Mouse (Mus musculus) liver, embryonic 13.5 days (tissue): ENCODE data around the gene Prf1. TPM values are rescaled to one million over a fixed set of nuclear protein-coding genes. Genes with fewer than 3 reads are reported as not detected.

ENCODE experiments used
- ATAC-seq: fragments of 200-750 bp; cut with Nextera tagmentation; 2 replicates; pipeline ENCODE4 v1.8.0; 2017; ENCODE audit warnings: low read depth, mild to moderate bottlenecking, moderate number of reproducible peaks, moderate library complexity
- DNase-seq: peaks from one replicate; pipeline ENCODE4 v3.0.0; 2022
- H3K27ac ChIP-seq: fragments of 300-500 bp; sonication (generic); 2 replicates; pipeline ENCODE4 v1.5.1; 2015; ENCODE audit warnings: moderate library complexity, mild to moderate bottlenecking, inconsistent platforms
- H3K27me3 ChIP-seq: fragments of 300-500 bp; sonication (generic); 2 replicates; pipeline ENCODE4 v1.6.1; 2015; ENCODE audit warnings: mild to moderate bottlenecking, inconsistent platforms
- H3K36me3 ChIP-seq: fragments of 300-500 bp; sonication (generic); 2 replicates; pipeline ENCODE4 v1.6.1; 2015; ENCODE audit warnings: mild to moderate bottlenecking, inconsistent platforms
- H3K4me1 ChIP-seq: fragments of 300-500 bp; sonication (generic); replicated peaks from 2 replicates; pipeline ENCODE4 v1.6.1; 2015; ENCODE audit warnings: inconsistent platforms
- H3K4me2 ChIP-seq: fragments of 300-500 bp; sonication (generic); 2 replicates; pipeline ENCODE4 v1.6.1; 2015; ENCODE audit warnings: inconsistent platforms, mild to moderate bottlenecking, moderate library complexity
- H3K4me3 ChIP-seq: fragments of 300-500 bp; sonication (generic); replicated peaks from 2 replicates; pipeline ENCODE4 v1.5.1; 2015; ENCODE audit warnings: mild to moderate bottlenecking, inconsistent platforms
- H3K9ac ChIP-seq: fragments of 300-500 bp; sonication (generic); 2 replicates; pipeline ENCODE4 v1.6.1; 2015; ENCODE audit warnings: mild to moderate bottlenecking, inconsistent platforms
- H3K9me3 ChIP-seq: fragments of 300-500 bp; sonication (generic); replicated peaks from 2 replicates; pipeline ENCODE4 v1.6.1; 2016; ENCODE audit warnings: inconsistent platforms
- WGBS: fragments of 180-500 bp; shearing (Covaris S2); methylation state at CpG from one replicate; pipeline ENCODE4 v1.1.7; 2015; ENCODE audit not compliant: insufficient replicate concordance; 5-methylcytosine and 5-hydroxymethylcytosine counted together
- polyA plus RNA-seq: library from polyadenylated mRNA; unstranded; fragments of >200 nt; fragmentation: Nextera tagmentation; extraction: Ambion mirVana; gene quantifications from 2 replicates; pipeline ENCODE4 v1.2.1, GENCODE M21; 2015

The Prf1 gene
- polyA plus RNA-seq, 1 experiment from 2014 or later: not detected

- peak overlapping the region; percentile 59 for H3K9ac ChIP-seq
- WGBS: 54% methylated on average over 5 of the region's 5 CpGs
Observed at GRCm38 (mm10) chr10:61272631-61273030, 25.0 kb upstream of the Prf1 start.

GRCm38 (mm10) chr10:61273081-61273843 is 24.4 kb upstream of the Prf1 start, which contains the start of gene Adamts14:
Gene Adamts14 (minus strand): TSS chr10:61273438.
- H3K4me3 ChIP-seq: peak within 1 kb of the TSS; percentile 51
- H3K4me1 ChIP-seq: peaks cover 5% of the 10 kb centered on the region
- no peaks in the 10 kb centered on the region for H3K9me3 ChIP-seq
- ATAC-seq (peak; percentile 49), DNase-seq (no peak)
- peak within 1 kb of the TSS; percentile 65 for H3K4me2 ChIP-seq
- peaks cover 43% of the 10 kb centered on the region for H3K27me3 ChIP-seq
- no peak within 1 kb of the TSS for H3K27ac ChIP-seq
- peak within 1 kb of the TSS; percentile 59 for H3K9ac ChIP-seq
- no peaks in the 10 kb centered on the region for H3K36me3 ChIP-seq
- under 1% methylated on average over 48 of the region's 75 CpGs for WGBS

More at GRCm38 (mm10) chr10:61272631-61273030, 25.0 kb upstream of the Prf1 start:
- Histone ChIP-seq H3K4me1 (peaks cover 3% of the 10 kb centered on the region), H3K4me2 (peak overlapping the region; percentile 65), H3K27ac (no peak overlapping the region), H3K36me3 (no peaks in the 10 kb centered on the region), H3K4me3 (peak overlapping the region; percentile 51), H3K27me3 (peaks cover 43% of the 10 kb centered on the region), H3K9me3 (no peaks in the 10 kb centered on the region)
- DNase-seq (no peak), ATAC-seq (no peak)

- Histone ChIP-seq H3K9ac (no peak overlapping the region), H3K4me1 (peaks cover 10% of the 10 kb centered on the region), H3K36me3 (no peaks in the 10 kb centered on the region), H3K27me3 (peaks cover 43% of the 10 kb centered on the region), H3K4me3 (peak overlapping the region; percentile 51; the same call in 1 of the 2 replicates), H3K4me2 (peak overlapping the region; percentile 65), H3K27ac (no peak overlapping the region), H3K9me3 (no peaks in the 10 kb centered on the region)
- no peak for ATAC-seq
- 36% methylated on average over 7 of the region's 7 CpGs for WGBS
- no peak for DNase-seq
Observed at GRCm38 (mm10) chr10:61273844-61274215, 23.8 kb upstream of the Prf1 start.

- no peak overlapping the region for H3K27ac ChIP-seq
- WGBS: 45% methylated on average over 2 of the region's 2 CpGs
- H3K4me2 ChIP-seq: no peak overlapping the region
- H3K4me1 ChIP-seq: peaks cover 10% of the 10 kb centered on the region
- ATAC-seq (no peak), DNase-seq (no peak)
- no peaks in the 10 kb centered on the region for H3K9me3 ChIP-seq
- H3K4me3 ChIP-seq: no peak overlapping the region
- H3K36me3 ChIP-seq: no peaks in the 10 kb centered on the region
- H3K9ac ChIP-seq: no peak overlapping the region
- peaks cover 43% of the 10 kb centered on the region for H3K27me3 ChIP-seq
Observed at GRCm38 (mm10) chr10:61274532-61274931, 23.1 kb upstream of the Prf1 start.

GRCm38 (mm10) chr10:61275669-61276110 is 21.9 kb upstream of the Prf1 start:
- peaks cover 41% of the 10 kb centered on the region for H3K27me3 ChIP-seq
- no peaks in the 10 kb centered on the region for H3K9me3 ChIP-seq
- no peak overlapping the region for H3K4me3 ChIP-seq
- H3K9ac ChIP-seq: no peak overlapping the region
- no peak overlapping the region for H3K27ac ChIP-seq
- peaks cover 10% of the 10 kb centered on the region for H3K4me1 ChIP-seq
- H3K4me2 ChIP-seq: no peak overlapping the region
- H3K36me3 ChIP-seq: no peaks in the 10 kb centered on the region
- 0% methylated on average over 5 of the region's 5 CpGs for WGBS
- ATAC-seq (0 out of 2 replicates have a peak, but pooled peaks have one; percentile 7), DNase-seq (peak; percentile 6)

- no peak overlapping the region for H3K9ac ChIP-seq
- DNase-seq (no peak), ATAC-seq (no peak)
- WGBS: 69% methylated on average over 6 of the region's 6 CpGs
- H3K36me3 ChIP-seq: no peaks in the 10 kb centered on the region
- H3K9me3 ChIP-seq: no peaks in the 10 kb centered on the region
- peaks cover 10% of the 10 kb centered on the region for H3K4me1 ChIP-seq
- H3K4me2 ChIP-seq: no peak overlapping the region
- H3K4me3 ChIP-seq: no peak overlapping the region
- H3K27ac ChIP-seq: no peak overlapping the region
- H3K27me3 ChIP-seq: peaks cover 32% of the 10 kb centered on the region
Observed at GRCm38 (mm10) chr10:61277051-61277450, 20.6 kb upstream of the Prf1 start.

- 31% methylated on average over 14 of the region's 14 CpGs for WGBS
- Histone ChIP-seq H3K27ac (no peak overlapping the region; the same call in 1 of the 2 replicates), H3K4me1 (peaks cover 10% of the 10 kb centered on the region), H3K4me3 (no peak overlapping the region), H3K9me3 (no peaks in the 10 kb centered on the region), H3K36me3 (no peaks in the 10 kb centered on the region), H3K4me2 (no peak overlapping the region), H3K27me3 (peaks cover 22% of the 10 kb centered on the region), H3K9ac (no peak overlapping the region)
- peak; percentile 33; the same call in 1 of the 2 replicates for ATAC-seq
- DNase-seq: no peak
Observed at GRCm38 (mm10) chr10:61277918-61278674, 19.5 kb upstream of the Prf1 start.

- DNase-seq (no peak), ATAC-seq (no peak)
- Histone ChIP-seq H3K9me3 (no peaks in the 10 kb centered on the region), H3K36me3 (no peaks in the 10 kb centered on the region), H3K9ac (no peak overlapping the region), H3K27ac (no peak overlapping the region), H3K4me3 (no peak overlapping the region), H3K4me1 (peaks cover 6% of the 10 kb centered on the region), H3K27me3 (no peaks in the 10 kb centered on the region), H3K4me2 (no peak overlapping the region)
- WGBS: 64% methylated on average over 5 of the region's 5 CpGs
Observed at GRCm38 (mm10) chr10:61281115-61281514, 16.5 kb upstream of the Prf1 start.

- 59% methylated on average over 4 of the region's 4 CpGs for WGBS
- ATAC-seq: no peak
- H3K27me3 ChIP-seq: no peaks in the 10 kb centered on the region
Observed at GRCm38 (mm10) chr10:61284309-61284708, 13.3 kb upstream of the Prf1 start.

GRCm38 (mm10) chr10:61285271-61285670 is 12.4 kb upstream of the Prf1 start:
- no peaks in the 10 kb centered on the region for H3K9me3 ChIP-seq
- DNase-seq (no peak), ATAC-seq (no peak)
- H3K4me2 ChIP-seq: no peak overlapping the region
- no peaks in the 10 kb centered on the region for H3K36me3 ChIP-seq
- H3K4me1 ChIP-seq: no peaks in the 10 kb centered on the region
- no peak overlapping the region for H3K27ac ChIP-seq
- no peaks in the 10 kb centered on the region for H3K27me3 ChIP-seq
- H3K9ac ChIP-seq: no peak overlapping the region
- no peak overlapping the region for H3K4me3 ChIP-seq
- 76% methylated on average over 11 of the region's 11 CpGs for WGBS

More at GRCm38 (mm10) chr10:61284309-61284708, 13.3 kb upstream of the Prf1 start:
- Histone ChIP-seq H3K36me3 (no peaks in the 10 kb centered on the region), H3K9me3 (no peaks in the 10 kb centered on the region), H3K4me1 (no peaks in the 10 kb centered on the region), H3K4me2 (no peak overlapping the region), H3K9ac (no peak overlapping the region), H3K27ac (no peak overlapping the region), H3K4me3 (no peak overlapping the region)
- DNase-seq: no peak

- no peaks in the 10 kb centered on the region for H3K36me3 ChIP-seq
- no peak overlapping the region for H3K9ac ChIP-seq
- DNase-seq (no peak), ATAC-seq (no peak)
- H3K4me1 ChIP-seq: no peaks in the 10 kb centered on the region
- no peaks in the 10 kb centered on the region for H3K27me3 ChIP-seq
- H3K4me2 ChIP-seq: no peak overlapping the region
- 54% methylated on average over 7 of the region's 7 CpGs for WGBS
- no peaks in the 10 kb centered on the region for H3K9me3 ChIP-seq
- no peak overlapping the region for H3K27ac ChIP-seq
- H3K4me3 ChIP-seq: no peak overlapping the region
Observed at GRCm38 (mm10) chr10:61286246-61286645, 11.4 kb upstream of the Prf1 start.
